Mouse (Mus musculus) myocyte (in vitro differentiated cells): ENCODE data around the gene Myod1.
A peak's percentile ranks its signal among the peaks of the same experiment; 100 is the strongest.

Experiments used
- CEBPB ChIP-seq: IDR thresholded peaks from 2 replicates; pipeline ENCODE4 v1.6.1; 2011; ENCODE audit warnings: mild to moderate bottlenecking, moderate library complexity; ENCODE audit not compliant: poor library complexity, insufficient read depth, severe bottlenecking
- E2F4 ChIP-seq: IDR thresholded peaks from one replicate; pipeline ENCODE4 v1.6.1; 2011; ENCODE audit warnings: mild to moderate bottlenecking, control low read depth, moderate library complexity; ENCODE audit not compliant: insufficient read depth
- MAX ChIP-seq: IDR thresholded peaks from one replicate; pipeline ENCODE4 v1.6.1; 2011; ENCODE audit warnings: low read depth, mild to moderate bottlenecking, control low read depth
- MYOD1 ChIP-seq, 3 experiments: IDR thresholded peaks; one replicate each; pipeline ENCODE4 v1.6.1; 2011; ENCODE audit warnings: control low read depth in 2 of 3, low read depth in 2 of 3, mild to moderate bottlenecking in 2 of 3, moderate library complexity in 1 of 3; ENCODE audit not compliant: insufficient read length in 2 of 3, control insufficient read depth in 1 of 3
- MYOG ChIP-seq, 3 experiments: IDR thresholded peaks; one replicate each; pipeline ENCODE4 v1.6.1; 2011; ENCODE audit warnings: control low read depth in 2 of 3, low read depth in 2 of 3, mild to moderate bottlenecking in 2 of 3; ENCODE audit not compliant: insufficient read length in 2 of 3, control insufficient read depth in 1 of 3, insufficient read depth in 1 of 3
- POLR2A ChIP-seq: IDR thresholded peaks from one replicate; pipeline ENCODE4 v1.6.1; 2011; ENCODE audit warnings: low read depth, mild to moderate bottlenecking, control low read depth, moderate library complexity; ENCODE audit not compliant: insufficient read length
- POLR2AphosphoS2 ChIP-seq: IDR thresholded peaks from one replicate; pipeline ENCODE4 v1.6.1; 2011; ENCODE audit warnings: low read depth, control low read depth; ENCODE audit not compliant: insufficient read length
- REST ChIP-seq: IDR thresholded peaks from one replicate; pipeline ENCODE4 v1.6.1; 2011; ENCODE audit warnings: mild to moderate bottlenecking, control low read depth, moderate library complexity; ENCODE audit not compliant: insufficient read depth, insufficient read length
- SRF ChIP-seq: IDR thresholded peaks from one replicate; pipeline ENCODE4 v1.6.1; 2011; ENCODE audit warnings: low read depth; ENCODE audit not compliant: control insufficient read depth, insufficient read length
- TCF12 ChIP-seq: IDR thresholded peaks from one replicate; pipeline ENCODE4 v1.6.1; 2011; ENCODE audit warnings: mild to moderate bottlenecking, control low read depth; ENCODE audit not compliant: poor library complexity, insufficient read depth, severe bottlenecking
- TCF3 ChIP-seq: IDR thresholded peaks from one replicate; pipeline ENCODE4 v1.6.1; 2011; ENCODE audit warnings: low read depth, control low read depth; ENCODE audit not compliant: insufficient read length
- USF1 ChIP-seq: IDR thresholded peaks from one replicate; pipeline ENCODE4 v1.6.1; 2011; ENCODE audit warnings: low read depth, mild to moderate bottlenecking, control low read depth, moderate library complexity

- TF ChIP-seq POLR2A (no peak), MAX (no peak), POLR2AphosphoS2 (no peak), USF1 (no peak), TCF12 (no peak), E2F4 (no peak), REST (no peak), CEBPB (no peak), MYOG (IDR thresholded peaks at IDR 0.05; ENCODE audit: control insufficient read depth in 1 of 3, insufficient read depth in 1 of 3, insufficient read length in 2 of 3, low read depth in 2 of 3) (no peak), MYOD1 (IDR thresholded peaks at IDR 0.05; ENCODE audit: control insufficient read depth in 1 of 3, insufficient read length in 2 of 3, low read depth in 2 of 3) (peak in 1 of 3 experiments; percentile 19), TCF3 (no peak), SRF (no peak)
These were observed 36.0 kb upstream of the Myod1 start for GRCm38 (mm10) chr7:46340295-46340694.
